ENCODE assay signal across 8 mouse cellular contexts in the genomic region with DNA sequence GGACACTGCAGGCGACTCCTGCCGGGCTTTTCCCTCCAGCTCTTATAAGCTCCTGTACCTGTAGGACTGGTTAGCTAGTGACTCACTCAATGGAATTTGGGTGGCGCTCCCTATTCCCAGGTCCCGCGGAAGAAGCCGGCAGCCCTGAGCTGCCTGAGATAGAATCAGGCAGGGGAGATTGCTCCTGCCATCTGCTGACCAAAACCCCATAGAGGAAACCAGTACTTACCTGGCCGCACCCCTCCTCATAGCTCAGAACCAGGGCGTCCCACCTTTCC. TPM values are rescaled to one million over a fixed set of nuclear protein-coding genes. Genes with fewer than 3 reads are reported as not detected.
DNase-seq lines count a peak whose midpoint lies in the region; ATAC-seq and TF ChIP-seq lines count a peak whose summit lies in the region.

A gene (minus strand): TSS at position 20 of the 278 bp plus-strand sequence.

- TF ChIP-seq CTCF in cortical plate, adult 2 months (IDR thresholded peaks at IDR 0.05; ENCODE audit: extremely low read depth, insufficient read depth, low read length): no peak
- no peak for TF ChIP-seq CTCF in intestine, postnatal 0 days (IDR thresholded peaks at IDR 0.05; ENCODE audit: low read depth)

- ATAC-seq in intestine, postnatal 0 days: no peak
- peak; percentile 70 for ATAC-seq in lung, embryonic 16.5 days (ENCODE audit: low read depth)

- peak within 1 kb of the TSS; percentile 10 for H3K4me3 ChIP-seq in cortical plate, adult 2 months (ENCODE audit: insufficient read depth, low read length)
- H3K4me3 ChIP-seq in intestine, postnatal 0 days (ENCODE audit: low read depth, low read length): peak within 1 kb of the TSS; percentile 26
- H3K4me3 ChIP-seq in lung, embryonic 16.5 days (ENCODE audit: low read length): peak within 1 kb of the TSS; percentile 43

- peak within 1 kb of the TSS; percentile 59 for H3K4me2 ChIP-seq in intestine, postnatal 0 days (replicated peaks; ENCODE audit: low read depth)
- peak within 1 kb of the TSS; percentile 57 for H3K4me2 ChIP-seq in lung, embryonic 16.5 days (ENCODE audit: low read depth, low read length)

- no peak within 1 kb of the TSS for H3K27ac ChIP-seq in cortical plate, adult 2 months (ENCODE audit: insufficient read depth, low read length)
- no peak within 1 kb of the TSS for H3K27ac ChIP-seq in intestine, postnatal 0 days (ENCODE audit: low read depth, low read length)
- no peak within 1 kb of the TSS for H3K27ac ChIP-seq in lung, embryonic 16.5 days (ENCODE audit: low read length)

- TF ChIP-seq POLR2A in cortical plate, adult 2 months (IDR thresholded peaks at IDR 0.05; ENCODE audit: extremely low read depth, insufficient read depth, low read length): no peak

- no peak within 1 kb of the TSS for H3K9ac ChIP-seq in intestine, postnatal 0 days (ENCODE audit: low read depth, low read length)
- H3K9ac ChIP-seq in lung, embryonic 16.5 days (ENCODE audit: low read length): peak within 1 kb of the TSS; percentile 49

- H3K4me1 ChIP-seq in cortical plate, adult 2 months (ENCODE audit: control insufficient read depth, insufficient read depth, low read length): no peaks in the 10 kb centered on the region
- H3K4me1 ChIP-seq in intestine, postnatal 0 days (replicated peaks; ENCODE audit: control insufficient read depth, insufficient read depth, low read length): no peaks in the 10 kb centered on the region; the same call in 1 of the 2 replicates
- no peaks in the 10 kb centered on the region for H3K4me1 ChIP-seq in lung, embryonic 16.5 days (replicated peaks; ENCODE audit: control insufficient read depth, insufficient read depth, low read length)

- peaks cover 52% of the 10 kb centered on the region for H3K27me3 ChIP-seq in intestine, postnatal 0 days (replicated peaks; ENCODE audit: control insufficient read depth, insufficient read depth, low read length)
- peaks cover 31% of the 10 kb centered on the region for H3K27me3 ChIP-seq in lung, embryonic 16.5 days (ENCODE audit: control insufficient read depth, insufficient read depth, low read depth, low read length)

- no peaks in the 10 kb centered on the region for H3K9me3 ChIP-seq in intestine, postnatal 0 days (ENCODE audit: control insufficient read depth)
- no peaks in the 10 kb centered on the region for H3K9me3 ChIP-seq in lung, embryonic 16.5 days (ENCODE audit: control insufficient read depth, low read length)

- H3K36me3 ChIP-seq in intestine, postnatal 0 days (ENCODE audit: control insufficient read depth, insufficient read depth): no peaks in the 10 kb centered on the region
- no peaks in the 10 kb centered on the region for H3K36me3 ChIP-seq in lung, embryonic 16.5 days (ENCODE audit: control insufficient read depth, insufficient read depth, low read length)

- intact Hi-C loops in gastrocnemius, postnatal 36 days (cut with DNase I): no loop called here

- WGBS in intestine, postnatal 0 days: 8% methylated on average over 8 of the region's 8 CpGs
- WGBS in lung, embryonic 16.5 days: 5% methylated on average over 8 of the region's 8 CpGs

- peak; percentile 5 for DNase-seq in CD4-positive helper T cell, adult 2 months (ENCODE audit: low read depth, low spot score)
- no peak for DNase-seq in embryo, embryonic 11 days
- no peak for DNase-seq in spleen, adult 18-20 months
- no peak for DNase-seq in cerebellum, adult 11-12 months
- DNase-seq in gastrocnemius, postnatal 36 days: no peak

RNA-seq across cellular contexts. Expression of the gene that starts here (rescaled TPM):
- 0.10 and 0.19 TPM in 2 replicates for polyA plus RNA-seq in cortical plate, adult 2 months (2012; rRNA removed)
- 0.10 and 0.17 TPM in 2 replicates for polyA plus RNA-seq in intestine, postnatal 0 days (2015; fragmentation: Nextera tagmentation; extraction: Ambion mirVana)
- polyA plus RNA-seq in lung, embryonic 16.5 days (2015; fragmentation: Nextera tagmentation; extraction: Ambion mirVana): 21.0 and 26.1 TPM in 2 replicates
- not detected for total RNA-seq in gastrocnemius, postnatal 36 days (2021)

Comparison
In these comparisons a context has a peak if more than half of its experiments do, and no peak if none do; other contexts are left out.
1. RNA of the gene that starts here (polyA plus RNA-seq): 21.0 to 26.1 TPM in lung, embryonic 16.5 days; 0.10 to 0.17 TPM in intestine, postnatal 0 days and 0.10 to 0.19 TPM in cortical plate, adult 2 months; every median in the first group is over 10 times any median in the second.
2. Peak in every context shown above with its lines, with median percentiles within 50 percentile points of each other: H3K4me3 ChIP-seq.